Mouse (Mus musculus) C2C12 (cell line): ENCODE results near the gene Ryk.

Experiments used
- CEBPB ChIP-seq: IDR thresholded peaks from one replicate; pipeline ENCODE4 v1.6.1; 2011; ENCODE audit warnings: low read depth, mild to moderate bottlenecking, control low read depth, moderate library complexity
- CTCF ChIP-seq: IDR thresholded peaks from one replicate; pipeline ENCODE4 v1.5.1; 2011; ENCODE audit not compliant: control insufficient read depth, insufficient read depth, insufficient read length
- MAX ChIP-seq: IDR thresholded peaks from one replicate; pipeline ENCODE4 v1.6.1; 2011; ENCODE audit warnings: mild to moderate bottlenecking, control low read depth
- MYOG ChIP-seq: IDR thresholded peaks from one replicate; pipeline ENCODE4 v1.6.1; 2011; ENCODE audit not compliant: control insufficient read depth, insufficient read length; ENCODE audit errors: extremely low read depth
- USF1 ChIP-seq: IDR thresholded peaks from one replicate; pipeline ENCODE4 v1.6.1; 2011; ENCODE audit warnings: low read depth, mild to moderate bottlenecking, control low read depth, moderate library complexity

GRCm38 (mm10) chr9:102921791-102922190, 87.1 kb downstream of the Ryk start:
- TF ChIP-seq CTCF (no peak), MAX (no peak), CEBPB (no peak), USF1 (no peak), MYOG (no peak)
